Mouse (Mus musculus): ENCODE measurements around the gene Gm20219.

Gene Gm20219

DNA sequence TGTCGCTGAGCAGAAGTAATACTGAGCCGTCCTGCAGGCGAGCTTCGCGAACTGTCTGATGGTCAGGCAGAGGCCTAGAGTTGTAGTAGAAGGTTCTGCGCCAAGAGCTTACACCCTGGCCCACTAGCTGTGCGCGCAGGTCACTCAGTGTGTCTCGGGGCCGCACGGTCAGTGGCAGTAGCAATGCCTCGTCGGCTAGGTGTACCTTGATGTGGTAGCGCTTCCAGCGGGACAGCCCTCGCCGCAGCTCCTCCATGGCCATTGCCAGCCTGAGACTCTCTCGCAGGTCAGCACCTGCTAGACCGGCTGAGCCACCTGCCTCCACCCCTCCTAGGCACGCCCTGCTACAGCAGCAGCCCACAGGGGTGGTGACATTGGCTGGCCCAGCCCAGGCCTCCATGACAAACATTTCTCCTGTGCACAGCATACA is at the start of gene Gm20219:
Gene Gm20219 (minus strand): TSS at position 266 of the 430 bp plus-strand sequence.
- DNase-seq (ENCODE audit: low read depth, low spot score), result no peak

DNA sequence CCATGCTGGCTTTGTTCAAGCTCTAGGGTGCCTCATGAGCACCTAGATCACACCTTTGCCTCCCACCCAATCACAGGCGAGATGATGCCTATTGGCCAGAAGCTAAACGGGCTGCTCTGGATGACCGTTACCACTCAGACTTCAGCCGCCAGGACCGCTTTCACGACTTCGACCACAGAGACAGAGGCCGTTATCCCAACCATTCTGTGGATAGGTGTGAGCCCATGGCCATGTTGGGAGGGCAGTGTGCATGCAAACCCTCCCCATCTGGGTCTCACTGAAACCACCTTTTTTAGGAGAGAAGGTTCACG is 49.8 kb upstream of the Gm20219 start:
- no peak for DNase-seq (ENCODE audit: low read depth, low spot score)

DNA sequence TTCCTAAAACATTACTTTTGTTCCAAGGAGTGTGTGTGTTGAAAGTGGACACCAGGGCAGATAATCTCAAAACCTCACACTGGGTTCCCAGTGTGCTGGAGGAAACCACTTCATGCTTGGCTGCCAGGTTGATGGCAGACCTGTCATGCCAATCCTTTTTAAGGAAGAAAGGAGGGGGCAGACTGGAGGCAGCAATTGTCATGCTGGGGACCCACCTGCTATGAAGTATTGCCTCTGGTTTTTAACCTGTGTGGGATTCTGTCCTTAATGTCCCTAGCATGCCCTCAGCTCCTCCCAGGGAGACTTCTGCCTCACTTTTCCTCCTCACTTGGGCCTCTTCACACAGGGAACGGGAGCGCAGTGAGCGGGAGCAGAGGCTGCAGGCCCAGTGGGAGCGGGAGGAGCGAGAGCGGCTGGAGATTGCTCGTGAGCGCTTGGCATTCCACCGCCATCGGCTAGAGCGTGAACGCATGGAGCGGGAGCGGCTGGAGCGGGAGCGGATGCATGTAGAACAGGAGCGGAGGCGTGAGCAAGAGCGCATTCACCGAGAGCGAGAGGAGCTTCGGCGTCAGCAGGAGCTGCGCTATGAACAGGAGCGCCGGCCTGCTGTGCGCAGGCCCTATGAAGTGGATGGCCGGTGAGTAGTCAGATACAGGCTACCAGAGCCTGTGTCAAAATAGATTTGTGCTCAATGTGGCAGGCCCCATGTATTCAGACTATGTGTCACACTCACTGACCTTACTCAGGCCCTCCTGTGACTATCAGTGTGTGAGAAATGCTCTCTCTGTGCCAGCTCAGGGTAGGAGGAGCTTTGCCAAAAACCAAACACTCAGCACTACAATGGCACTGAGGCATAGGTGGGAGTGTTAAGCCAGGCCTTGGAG is 49.2 kb upstream of the Gm20219 start:
- DNase-seq (ENCODE audit: low read depth, low spot score), result no peak

DNA sequence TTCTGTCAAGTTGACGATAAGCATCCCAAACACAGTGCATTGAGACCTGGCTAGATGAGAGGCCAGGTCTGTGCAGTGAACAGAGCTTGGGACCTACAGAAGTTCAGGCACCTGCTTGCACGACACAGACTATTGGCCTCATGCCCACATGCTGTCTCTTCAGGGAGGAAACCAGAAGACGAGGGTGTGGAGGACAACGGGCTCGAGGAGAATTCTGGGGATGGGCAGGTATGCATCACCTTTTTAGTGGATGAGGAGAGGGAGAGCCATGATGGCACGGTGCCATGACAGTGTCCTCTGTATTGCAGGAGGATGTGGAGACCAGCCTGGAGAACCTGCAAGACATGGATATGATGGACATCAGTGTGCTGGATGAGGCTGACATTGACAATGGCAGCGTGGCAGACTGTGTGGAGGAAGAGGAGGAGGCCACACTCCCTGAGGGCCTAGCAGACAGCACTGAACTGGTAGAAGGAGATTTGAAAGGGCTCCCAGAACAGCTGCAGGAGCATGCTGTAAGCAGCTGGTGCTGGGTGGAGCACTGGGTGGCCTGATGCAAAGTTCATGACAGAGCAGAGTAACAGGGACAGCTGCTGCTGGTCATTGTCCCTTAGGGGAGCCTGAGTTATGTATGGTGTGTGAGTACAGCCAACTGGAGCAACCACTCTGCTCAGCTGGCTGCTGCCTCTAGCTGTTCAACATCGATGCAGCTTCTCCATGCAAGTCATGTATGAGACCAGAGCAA is 39.5 kb upstream of the Gm20219 start:
- DNase-seq (ENCODE audit: low read depth, low spot score), result no peak

DNA sequence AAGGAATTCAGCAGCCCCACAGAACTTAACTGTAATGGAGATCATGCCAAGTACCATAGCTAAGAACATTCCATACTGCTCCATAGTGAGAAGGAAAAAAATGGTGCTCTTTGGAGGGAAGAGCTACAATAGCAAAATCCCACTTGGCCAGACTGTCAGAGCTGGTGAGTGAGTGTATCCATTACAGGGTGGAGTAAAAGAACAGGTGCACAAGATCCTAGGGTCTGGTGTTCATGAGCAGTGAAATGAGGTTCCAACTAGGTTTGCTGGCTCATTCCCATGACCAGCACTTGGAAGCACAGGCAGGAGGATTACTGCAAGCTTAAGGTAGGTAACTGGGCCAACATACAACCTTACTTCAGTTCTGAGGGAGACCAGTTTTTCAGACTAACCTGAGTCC is 38.4 kb upstream of the Gm20219 start:
- DNase-seq (ENCODE audit: low read depth, low spot score), result no peak

DNA sequence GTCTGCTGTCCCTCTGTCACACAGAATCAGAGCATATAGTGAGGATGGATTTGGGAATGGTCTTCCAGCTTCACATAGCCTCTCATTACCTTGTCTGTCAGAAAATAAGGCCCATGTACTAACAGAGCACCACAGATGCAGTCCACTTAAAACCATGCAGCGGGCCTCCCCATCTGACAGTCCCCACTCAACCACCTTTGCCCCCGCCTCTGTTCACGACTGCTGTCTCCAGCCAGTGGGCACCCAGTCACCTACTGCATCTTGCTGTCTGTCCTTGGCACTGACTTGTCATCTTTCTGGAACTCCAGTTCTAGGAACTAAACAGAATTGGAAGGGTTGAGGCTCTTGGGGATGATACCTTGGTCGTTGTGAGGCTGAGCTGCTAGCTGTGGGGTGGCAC is 34.7 kb upstream of the Gm20219 start:
- DNase-seq (ENCODE audit: low read depth, low spot score), result no peak

DNA sequence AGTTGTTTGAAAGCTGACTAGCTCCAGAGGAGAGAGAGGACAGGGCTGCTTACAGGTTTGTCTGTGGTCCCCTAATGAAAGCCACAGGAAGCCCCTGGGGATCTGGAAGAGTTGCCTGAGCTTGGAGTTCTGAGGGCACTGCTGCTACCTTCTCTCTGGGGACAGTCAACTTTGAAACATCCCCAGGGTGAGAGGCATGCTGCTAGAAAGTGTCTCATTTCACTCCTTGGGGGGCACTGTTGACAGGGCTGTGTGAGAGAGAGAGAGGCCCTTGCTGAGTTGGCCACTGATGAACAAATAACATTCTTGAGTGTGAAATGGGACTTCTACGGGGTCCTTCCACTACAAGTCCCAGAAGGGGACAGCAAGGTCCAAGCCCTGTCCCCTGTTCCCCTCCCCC is 33.6 kb upstream of the Gm20219 start:
- no peak for DNase-seq (ENCODE audit: low read depth, low spot score)

DNA sequence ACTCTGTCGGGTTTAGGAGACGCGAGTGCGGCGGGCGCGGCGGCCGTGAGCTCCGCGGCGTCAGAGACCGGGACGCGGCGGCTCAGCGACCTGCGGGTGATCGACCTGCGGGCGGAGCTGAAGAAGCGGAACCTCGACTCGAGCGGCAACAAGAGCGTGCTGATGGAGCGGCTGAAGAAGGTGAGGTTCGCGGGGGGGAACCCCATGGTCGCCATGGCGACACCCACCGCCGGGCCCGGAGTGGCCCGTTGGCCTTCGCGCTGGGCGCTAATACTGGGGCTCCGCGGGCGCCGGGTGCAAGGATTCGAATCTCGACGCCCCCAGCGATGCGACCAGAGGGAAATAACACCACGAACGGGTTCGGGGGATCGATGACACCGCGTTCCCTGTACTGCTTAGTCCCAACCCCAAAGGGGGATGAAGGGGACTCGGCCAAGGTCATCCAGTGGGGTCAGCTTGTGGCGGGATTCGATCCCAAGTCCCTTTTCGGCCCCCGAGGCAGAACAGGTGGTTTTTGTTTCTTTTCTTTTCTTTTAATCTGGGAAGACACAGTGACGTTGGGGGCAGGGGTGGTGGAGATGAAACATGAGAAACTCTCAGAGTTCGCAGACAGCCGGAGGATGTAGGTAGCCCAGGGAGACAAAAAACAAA is 31.1 kb upstream of the Gm20219 start:
- DNase-seq (ENCODE audit: low read depth, low spot score), result no peak

DNA sequence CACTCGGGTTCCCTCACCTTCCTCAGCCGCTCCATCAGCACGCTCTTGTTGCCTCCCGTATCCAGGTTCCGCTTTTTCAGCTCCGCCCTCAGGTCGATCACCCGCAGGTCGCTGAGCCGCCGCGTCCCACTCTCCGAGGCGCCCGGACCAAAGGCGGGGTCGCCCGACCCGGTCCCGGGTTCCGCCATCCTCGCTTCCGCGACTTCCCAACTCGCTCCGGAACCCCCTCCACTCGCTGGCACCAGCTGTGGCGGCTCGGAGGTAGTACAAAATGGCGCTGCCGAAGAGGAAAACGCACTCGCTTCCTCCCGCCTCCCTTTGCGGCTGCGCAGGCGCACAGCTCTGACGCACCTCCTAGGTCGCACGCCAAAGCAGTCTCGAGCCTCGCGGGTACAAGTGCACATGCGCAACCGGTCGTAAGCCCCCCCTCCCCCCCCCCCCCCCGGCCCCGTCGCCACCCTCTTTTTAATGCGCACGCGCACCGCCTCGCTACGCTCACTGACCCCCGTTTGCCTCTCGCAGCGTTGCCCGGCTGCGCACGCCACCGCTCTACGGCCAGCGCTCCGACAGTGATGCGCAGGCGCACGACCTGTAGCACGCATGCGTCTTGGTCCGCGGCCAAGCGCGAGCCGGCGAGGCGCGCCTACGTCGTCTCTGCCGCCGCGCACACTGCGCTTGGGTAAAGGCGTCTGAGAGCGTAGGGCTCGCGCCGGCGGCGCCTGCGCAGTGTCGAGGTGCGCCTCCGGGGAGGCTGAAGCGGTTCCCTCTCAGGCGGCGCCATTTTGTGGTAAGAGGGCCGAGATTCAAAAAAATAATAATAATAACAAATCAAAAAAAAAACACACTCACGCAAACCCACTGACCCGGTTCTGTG is 30.3 kb upstream of the Gm20219 start, which contains the start of the genes Safb2 and Safb:
Gene Safb2 (minus strand): TSS at position 329 of the 874 bp plus-strand sequence.
Gene Safb (plus strand): TSS at position 569 of the 874 bp plus-strand sequence.
- peak; percentile 97 for DNase-seq (ENCODE audit: low read depth, low spot score)

DNA sequence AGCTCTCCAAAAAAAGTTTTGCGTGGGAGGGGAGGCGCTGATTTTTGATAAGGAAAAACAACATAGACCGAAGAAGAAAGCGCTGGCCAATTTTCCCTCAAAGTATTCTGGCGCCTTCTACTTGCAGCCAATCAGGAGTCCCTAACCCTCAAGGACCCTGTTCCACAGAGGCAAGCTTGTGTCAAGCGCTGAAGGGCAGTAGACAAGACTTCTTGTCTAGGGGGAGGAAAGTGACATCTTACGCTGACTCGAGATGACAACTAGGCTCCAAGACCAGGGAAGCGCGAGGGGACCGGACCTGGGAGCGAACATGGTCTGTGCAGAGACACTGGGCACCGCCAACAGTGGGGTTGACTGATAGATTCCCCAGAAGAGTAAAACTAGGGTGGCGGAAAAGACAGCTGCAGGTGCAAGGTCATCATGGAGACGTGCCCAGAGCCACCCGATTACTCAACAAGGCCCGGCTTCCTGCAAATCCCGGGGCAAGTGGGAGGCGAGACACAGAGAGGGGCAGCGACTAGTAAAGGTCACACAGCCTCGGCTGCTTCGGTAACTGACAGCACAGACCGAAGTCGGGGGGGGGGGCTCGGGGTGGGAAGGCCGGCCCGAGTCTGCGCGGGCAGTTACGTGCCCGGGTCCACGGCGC is 29.5 kb upstream of the Gm20219 start:
- no peak for DNase-seq (ENCODE audit: low read depth, low spot score)

DNA sequence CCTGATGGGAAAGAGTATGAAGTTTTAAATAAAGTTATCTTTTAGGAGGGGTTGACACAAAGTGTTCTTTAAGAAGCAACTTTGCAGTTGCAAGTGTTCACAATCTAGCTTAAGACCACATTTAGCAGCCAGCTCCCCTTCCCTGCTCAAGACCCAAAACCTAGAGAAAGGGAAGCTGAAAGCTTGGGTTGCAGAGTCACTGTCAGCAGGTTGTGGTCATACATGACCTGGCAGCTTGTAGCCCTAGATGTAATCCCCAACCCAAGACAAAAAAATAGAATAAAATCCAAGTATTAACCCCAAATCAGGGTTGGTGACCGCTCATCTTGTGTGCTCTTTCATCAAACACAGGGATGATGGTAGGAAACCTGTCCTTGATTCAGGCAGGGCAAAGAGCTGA is 28.9 kb upstream of the Gm20219 start:
- no peak for DNase-seq (ENCODE audit: low read depth, low spot score)

DNA sequence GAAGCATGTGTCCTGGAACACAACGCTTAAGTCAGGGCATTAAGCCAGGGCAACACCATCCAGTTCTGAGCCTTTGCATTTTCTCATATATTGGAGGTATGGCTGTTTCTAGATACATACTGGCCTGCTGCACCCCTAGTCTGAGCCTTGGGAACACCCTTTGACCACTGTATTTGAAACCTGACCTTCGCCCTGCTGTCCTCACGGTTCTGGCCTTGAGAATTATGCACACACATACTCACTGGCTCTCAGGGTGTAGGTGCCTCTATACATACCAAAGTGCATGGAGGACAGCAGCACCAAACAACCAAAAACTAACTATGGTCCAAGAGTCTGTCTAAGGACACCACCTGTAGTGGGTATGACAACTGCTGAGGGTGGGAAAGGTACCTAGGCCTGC is 18.8 kb upstream of the Gm20219 start:
- DNase-seq (ENCODE audit: low read depth, low spot score), result no peak

DNA sequence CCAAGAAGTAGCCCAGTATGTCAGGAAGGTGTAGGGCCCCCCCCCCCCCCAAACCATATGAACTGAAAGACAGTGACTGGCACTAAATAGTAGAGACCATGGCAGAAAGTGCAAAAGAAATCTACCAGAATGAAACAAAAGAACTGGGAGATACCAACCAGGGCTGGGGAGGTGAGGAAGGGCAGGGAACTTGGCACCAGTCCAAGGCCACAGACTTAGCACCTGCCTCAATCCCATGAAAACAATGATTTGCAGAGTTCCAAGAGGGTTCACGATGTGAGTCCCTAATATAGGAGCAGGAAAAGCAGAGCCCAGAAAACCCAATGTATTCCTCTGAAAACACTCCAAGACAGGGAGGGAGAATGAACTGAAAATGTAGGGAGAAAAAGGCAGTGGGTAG is 18.0 kb upstream of the Gm20219 start:
- no peak for DNase-seq (ENCODE audit: low read depth, low spot score)

DNA sequence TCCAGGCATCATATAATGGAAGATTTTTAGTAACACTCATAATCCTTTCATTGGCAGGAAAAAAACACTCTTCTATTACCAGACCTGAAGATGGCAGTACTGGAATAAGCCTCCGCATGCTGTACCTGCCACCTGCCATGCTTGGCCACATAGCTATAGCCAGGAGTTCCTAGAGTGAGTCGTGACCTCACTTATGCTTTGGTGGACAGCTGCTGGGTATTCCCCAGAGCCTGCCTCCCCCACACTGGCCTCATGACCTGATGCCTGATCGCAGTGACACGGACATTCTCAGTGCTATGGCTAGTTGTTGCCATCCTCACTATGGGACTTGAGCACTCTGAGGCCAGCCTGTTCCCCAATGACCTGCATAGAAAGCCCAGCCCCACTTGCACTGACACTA is 16.1 kb upstream of the Gm20219 start:
- DNase-seq (ENCODE audit: low read depth, low spot score), result no peak

DNA sequence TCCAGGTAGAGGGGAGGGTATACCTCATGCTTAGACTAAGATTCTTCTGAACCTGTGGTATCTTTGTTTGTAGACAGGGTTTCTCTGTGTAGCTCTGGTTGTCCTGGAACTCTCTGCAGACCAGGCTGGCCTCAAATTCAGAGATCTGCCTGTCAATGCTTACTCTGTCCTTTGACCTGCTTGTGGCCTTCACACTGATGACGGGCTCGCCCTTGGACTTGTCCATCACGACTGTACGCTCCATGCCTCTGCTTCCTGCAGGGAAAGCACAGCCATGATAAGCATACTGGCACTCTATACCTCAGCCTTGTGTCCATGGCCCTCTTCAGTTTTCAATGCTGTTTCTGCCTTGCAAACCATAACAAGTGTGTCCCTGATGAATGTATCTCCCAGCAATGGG is 13.2 kb upstream of the Gm20219 start:
- DNase-seq (ENCODE audit: low read depth, low spot score), result no peak

DNA sequence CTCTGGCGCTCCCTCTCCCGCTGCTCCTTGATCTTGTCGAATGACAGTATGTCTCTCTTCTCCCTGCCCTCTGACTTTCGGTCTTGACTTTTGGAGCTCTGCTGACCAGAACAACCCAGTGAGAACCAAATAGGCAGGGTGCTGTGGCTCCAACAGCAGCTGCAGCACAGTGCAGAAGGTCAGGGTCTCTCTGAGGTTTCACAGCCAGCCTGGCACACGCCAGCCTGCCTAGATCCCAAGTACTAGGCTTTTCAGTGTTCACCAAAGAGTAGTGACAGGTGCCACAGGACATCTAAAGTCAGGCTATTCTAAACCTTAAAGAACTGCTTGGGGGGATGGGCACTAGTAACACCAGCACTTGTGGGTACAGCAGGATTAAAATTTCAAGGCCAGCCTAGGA is 12.7 kb upstream of the Gm20219 start:
- no peak for DNase-seq (ENCODE audit: low read depth, low spot score)

DNA sequence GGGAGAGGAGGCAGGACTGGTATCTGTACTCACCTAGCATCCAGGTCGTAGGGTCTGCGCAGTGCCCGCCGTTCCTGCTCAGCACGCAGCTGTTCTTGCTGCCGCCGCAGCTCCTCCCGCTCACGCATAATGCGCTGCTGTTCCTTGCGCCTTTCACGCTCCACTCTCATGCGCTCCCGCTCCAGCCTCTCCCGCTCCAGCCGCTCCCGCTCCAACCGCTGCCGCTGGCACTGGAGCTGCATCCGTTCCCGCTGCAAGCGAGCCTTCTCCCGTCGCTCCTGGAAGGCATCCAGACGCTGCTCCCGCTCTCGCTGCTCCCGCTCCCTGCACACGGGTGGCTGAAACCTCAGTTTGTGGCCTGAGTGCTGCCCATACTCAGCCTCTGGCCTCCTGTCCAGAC is 12.1 kb upstream of the Gm20219 start:
- DNase-seq (ENCODE audit: low read depth, low spot score), result no peak

DNA sequence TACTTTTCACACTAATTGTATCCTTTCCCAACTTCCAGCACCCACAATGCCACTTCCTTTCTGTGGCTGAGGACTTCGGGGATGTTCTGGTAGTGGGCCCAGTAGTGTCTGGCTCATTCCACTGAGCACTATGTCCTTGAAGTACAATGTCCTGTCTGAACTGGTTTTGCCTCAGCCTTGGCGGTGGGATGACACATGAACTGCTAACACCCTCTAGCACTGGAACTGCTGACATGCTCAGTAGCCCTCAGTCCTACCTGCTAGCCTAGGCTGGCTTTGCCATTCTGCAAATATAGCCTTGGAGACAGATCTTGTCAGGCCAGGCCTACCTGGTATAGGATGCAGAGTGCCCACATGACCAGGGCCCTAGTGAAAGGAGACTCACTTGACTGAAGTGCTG is 7.7 kb upstream of the Gm20219 start:
- DNase-seq (ENCODE audit: low read depth, low spot score), result no peak

DNA sequence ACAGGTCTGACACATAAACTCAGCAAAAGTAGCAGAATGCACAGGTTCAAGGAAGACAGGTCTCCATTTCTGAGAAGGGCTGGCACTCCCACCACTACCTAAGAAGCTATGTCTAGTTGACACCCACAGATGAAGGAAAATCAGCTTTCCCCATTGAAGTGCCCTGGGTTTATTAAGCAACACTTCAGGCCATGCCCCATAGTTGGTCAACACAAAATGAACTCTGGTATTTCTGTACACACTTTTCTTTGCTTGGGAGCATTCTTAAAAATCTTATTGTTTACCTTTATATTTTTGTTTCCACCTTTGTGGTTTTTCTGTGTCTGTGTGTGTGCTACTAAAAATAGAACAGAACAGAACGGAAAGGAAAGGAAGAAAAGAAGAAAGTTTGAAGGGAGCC is 5.9 kb upstream of the Gm20219 start:
- DNase-seq (ENCODE audit: low read depth, low spot score), result no peak

DNA sequence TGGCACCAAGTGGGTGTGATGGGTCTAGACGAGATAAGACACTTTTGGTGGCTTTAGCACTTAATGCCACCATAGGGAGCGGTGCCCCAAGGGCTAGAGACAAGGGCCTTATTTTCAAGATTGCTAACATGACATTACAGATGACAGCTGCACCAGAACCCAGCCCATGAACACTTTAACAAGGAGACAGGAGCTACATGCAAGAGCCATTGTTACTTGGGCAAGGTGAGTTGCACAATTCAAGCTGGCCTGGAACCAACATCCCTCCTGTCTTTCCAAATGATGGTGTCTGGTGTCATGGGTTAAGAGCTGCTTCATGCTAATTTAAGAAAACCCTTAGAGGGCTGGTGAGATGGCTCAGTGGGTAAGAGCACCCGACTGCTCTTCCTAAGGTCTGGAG is 5.2 kb upstream of the Gm20219 start:
- DNase-seq (ENCODE audit: low read depth, low spot score), result no peak

DNA sequence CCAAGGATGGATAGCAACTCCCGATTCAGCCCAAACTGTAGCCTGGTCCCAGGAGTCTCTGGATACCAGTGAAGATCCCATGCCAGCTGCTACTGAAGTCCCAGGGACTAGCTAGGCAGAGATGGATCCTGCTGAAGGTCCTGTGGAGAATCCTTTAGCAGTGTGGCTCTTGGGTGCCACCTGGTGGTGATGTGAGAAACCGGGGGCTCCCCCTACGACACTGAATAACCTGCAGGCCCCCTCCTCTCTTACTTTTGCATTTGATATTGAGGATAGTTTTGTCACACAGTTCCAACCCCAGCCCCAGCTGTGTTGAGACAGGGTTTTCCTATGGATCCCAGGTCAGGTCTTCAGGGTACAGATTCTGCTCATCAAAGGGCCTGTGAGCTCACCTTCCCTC is 4.3 kb upstream of the Gm20219 start:
- DNase-seq (ENCODE audit: low read depth, low spot score), result peak; percentile 37

Measured in retina, adult 2 months (tissue).